Mouse (Mus musculus) CD4-positive, CD25-positive, alpha-beta regulatory T cell, adult 2 months (primary cell): ENCODE measurements around the gene E2f4.

ENCODE experiments used
- DNase-seq: peaks from one replicate; pipeline ENCODE4 v3.0.0-alpha.2; 2012; ENCODE audit warnings: low read depth, low spot score

The E2f4 gene

GRCm38 (mm10) chr8:105347428-105348221 is 50.2 kb downstream of the E2f4 start, which contains the start of gene Fhod1:
Fhod1 (minus strand) TSS chr8:105347953.
- DNase-seq = peak; percentile 92

DNA sequence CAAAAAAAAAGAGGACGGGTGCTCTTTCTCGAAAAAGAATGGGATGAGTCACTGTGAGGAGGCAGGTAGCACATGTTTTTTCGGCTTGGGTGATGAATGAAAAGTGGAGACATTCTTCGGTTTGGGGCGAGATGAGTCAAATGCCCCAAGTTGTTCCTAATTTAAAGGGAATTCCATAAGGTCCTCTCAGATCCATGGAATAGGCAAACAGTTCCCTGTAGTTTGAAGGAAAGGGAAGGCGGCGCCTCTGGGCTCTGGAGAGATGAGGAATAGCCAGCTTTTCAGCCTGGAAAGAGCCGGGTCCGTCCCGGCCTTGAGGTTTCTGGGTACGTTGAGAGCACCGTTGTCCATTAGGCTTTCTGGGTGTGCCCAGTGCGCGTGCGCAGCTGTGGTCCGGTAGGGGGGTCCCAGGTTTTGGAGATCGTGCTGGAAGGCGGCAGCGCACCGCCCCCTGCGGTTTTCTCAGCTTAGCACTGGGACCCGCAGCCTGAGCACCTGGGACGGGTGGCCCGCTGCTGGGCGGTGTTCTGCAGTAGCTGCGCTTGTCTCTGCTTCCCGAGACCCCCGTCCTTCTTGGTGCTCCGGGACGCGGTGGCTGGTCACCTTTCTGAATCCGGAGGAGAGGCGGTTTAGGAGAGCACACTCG is 51.1 kb downstream of the E2f4 start, which contains the start of gene Slc9a5:
TSS of gene Slc9a5 (plus strand) at position 394 of the 646 bp plus-strand sequence.
- peak; percentile 55 for DNase-seq

DNA sequence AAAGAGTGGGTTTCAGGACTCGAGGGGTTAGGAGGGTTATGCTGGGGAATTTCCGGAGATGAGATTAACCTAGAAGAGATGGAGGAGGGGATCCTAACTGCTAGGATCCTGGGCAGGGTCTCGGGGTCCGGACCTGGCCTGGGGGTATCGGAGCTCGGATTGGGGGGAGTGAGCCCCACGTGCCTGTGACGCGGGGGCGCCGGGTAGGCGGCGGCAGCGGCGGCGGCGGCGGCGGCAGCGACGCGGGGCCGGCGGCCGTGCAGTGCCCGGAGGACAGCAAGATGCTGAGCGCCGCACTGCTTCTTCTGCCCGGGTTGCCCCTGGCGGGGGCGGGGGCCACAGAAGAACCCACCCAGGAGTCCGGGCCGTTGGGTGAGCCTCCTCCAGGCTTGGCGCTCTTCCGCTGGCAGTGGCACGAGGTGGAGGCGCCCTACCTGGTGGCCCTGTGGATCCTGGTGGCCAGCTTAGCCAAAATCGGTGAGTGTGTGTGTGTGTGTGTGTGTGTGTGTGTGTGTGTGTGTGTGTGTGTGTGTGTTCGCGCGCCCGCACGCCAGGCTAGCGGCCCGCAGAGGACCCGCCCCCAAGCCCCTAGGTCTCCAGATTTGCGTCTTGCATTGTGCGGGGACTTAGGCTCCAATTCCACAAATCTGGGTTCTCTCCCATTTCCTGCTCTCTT is 51.8 kb downstream of the E2f4 start:
- DNase-seq = peak; percentile 44

DNA sequence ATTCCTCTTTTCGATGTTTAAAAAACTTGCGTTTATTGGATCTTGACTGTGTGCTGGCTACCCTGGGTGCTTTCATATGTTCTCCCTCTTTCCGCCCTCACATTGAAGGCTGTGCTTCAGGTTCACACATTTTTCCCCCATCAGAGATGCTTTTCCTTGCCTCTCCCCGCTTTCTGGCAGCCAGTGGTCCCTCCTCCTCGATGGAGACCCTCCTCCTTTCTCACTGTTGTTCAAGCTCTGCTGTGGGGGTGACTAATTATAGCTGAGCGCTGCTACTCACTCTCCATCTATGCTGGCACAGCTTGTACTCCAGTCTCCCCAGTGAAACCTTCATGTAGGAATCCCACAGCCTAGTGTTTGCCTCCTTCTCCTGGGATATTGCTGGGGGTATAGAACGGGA is 52.7 kb downstream of the E2f4 start:
- no peak for DNase-seq

- DNase-seq = no peak
These were observed 56.2 kb downstream of the E2f4 start for GRCm38 (mm10) chr8:105353583-105354135.

DNA sequence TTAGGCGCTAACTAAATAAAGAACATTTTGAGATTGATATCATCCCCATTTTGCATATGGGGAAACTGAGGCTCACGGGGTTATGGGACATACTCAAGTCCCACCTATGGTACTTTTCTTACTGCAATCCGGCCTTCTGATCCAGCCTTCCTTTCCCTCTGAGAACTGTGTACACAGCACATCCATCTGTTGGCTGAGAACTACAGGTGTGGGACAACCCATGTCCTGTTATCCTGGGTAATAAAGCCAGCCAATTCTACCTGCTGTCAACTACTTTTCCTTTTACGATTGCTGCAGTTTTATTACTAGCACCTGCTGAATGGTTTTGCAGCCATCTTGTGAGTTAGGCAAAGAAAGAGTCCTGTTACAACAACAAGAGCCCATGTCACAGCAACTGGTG is 57.1 kb downstream of the E2f4 start:
- DNase-seq = no peak
